Mouse (Mus musculus) kidney, postnatal 36 days (tissue): ENCODE data around the gene Afap1.
A peak's percentile ranks its signal among the peaks of the same experiment; 100 is the strongest.

Experiments used
- DNase-seq, 2 experiments: peaks; one replicate each; pipeline ENCODE4 v3.0.0; 2021 to 2022; ENCODE audit warnings: mixed read lengths in 2 of 2

Gene Afap1

GRCm38 (mm10) chr5:35893093-35893804 lies at the start of gene Afap1:
Gene Afap1 (plus strand): TSS chr5:35893319.
- DNase-seq = peak; percentile 100

- no peak for DNase-seq
These were observed 41.6 kb upstream of the Afap1 start for GRCm38 (mm10) chr5:35851485-35851884.

- DNase-seq = no peak
These were observed 39.7 kb upstream of the Afap1 start for GRCm38 (mm10) chr5:35853463-35853862.

GRCm38 (mm10) chr5:35856245-35856644 lies 36.9 kb upstream of the Afap1 start:
- no peak for DNase-seq

GRCm38 (mm10) chr5:35858069-35858468 lies 35.0 kb upstream of the Afap1 start:
- peak; percentile 48 to 86 for DNase-seq

GRCm38 (mm10) chr5:35861456-35861855 lies 31.7 kb upstream of the Afap1 start:
- no peak for DNase-seq

- DNase-seq = no peak
These were observed 23.1 kb upstream of the Afap1 start for GRCm38 (mm10) chr5:35869973-35870372.

GRCm38 (mm10) chr5:35870408-35871012 lies 22.6 kb upstream of the Afap1 start:
- peak; percentile 83 to 87 for DNase-seq

GRCm38 (mm10) chr5:35873382-35873781 lies 19.7 kb upstream of the Afap1 start:
- peak; percentile 21 to 31 for DNase-seq

GRCm38 (mm10) chr5:35876236-35876635 lies 16.9 kb upstream of the Afap1 start:
- no peak for DNase-seq

- no peak for DNase-seq
These were observed 13.9 kb upstream of the Afap1 start for GRCm38 (mm10) chr5:35879199-35879598.

GRCm38 (mm10) chr5:35882391-35882790 lies 10.7 kb upstream of the Afap1 start:
- peak; percentile 69 to 84 for DNase-seq

- peak in 1 of 2 experiments; percentile 77 for DNase-seq
These were observed 8.9 kb upstream of the Afap1 start for GRCm38 (mm10) chr5:35884262-35884661.

GRCm38 (mm10) chr5:35884689-35885088 lies 8.4 kb upstream of the Afap1 start:
- DNase-seq = no peak

GRCm38 (mm10) chr5:35888959-35889358 lies 4.2 kb upstream of the Afap1 start:
- DNase-seq = peak in 1 of 2 experiments; percentile 43

GRCm38 (mm10) chr5:35889641-35890040 lies 3.5 kb upstream of the Afap1 start:
- DNase-seq = no peak

- DNase-seq = no peak
These were observed 2.0 kb upstream of the Afap1 start for GRCm38 (mm10) chr5:35890985-35891730.

- DNase-seq = peak in 1 of 2 experiments; percentile 38
These were observed 756 bp upstream of the Afap1 start for GRCm38 (mm10) chr5:35892363-35892762.

- peak; percentile 73 to 81 for DNase-seq
These were observed 714 bp downstream of the Afap1 start for GRCm38 (mm10) chr5:35893805-35894260.

- peak; percentile 61 to 74 for DNase-seq
These were observed 1.4 kb downstream of the Afap1 start for GRCm38 (mm10) chr5:35894295-35895047.

- no peak for DNase-seq
These were observed 2.8 kb downstream of the Afap1 start for GRCm38 (mm10) chr5:35895926-35896325.

- DNase-seq = no peak
These were observed 3.4 kb downstream of the Afap1 start for GRCm38 (mm10) chr5:35896556-35896955.

GRCm38 (mm10) chr5:35897147-35897546 lies 4.0 kb downstream of the Afap1 start:
- no peak for DNase-seq
